Comparison of ENCODE assay signal across 16 mouse cellular contexts in the genomic region with DNA sequence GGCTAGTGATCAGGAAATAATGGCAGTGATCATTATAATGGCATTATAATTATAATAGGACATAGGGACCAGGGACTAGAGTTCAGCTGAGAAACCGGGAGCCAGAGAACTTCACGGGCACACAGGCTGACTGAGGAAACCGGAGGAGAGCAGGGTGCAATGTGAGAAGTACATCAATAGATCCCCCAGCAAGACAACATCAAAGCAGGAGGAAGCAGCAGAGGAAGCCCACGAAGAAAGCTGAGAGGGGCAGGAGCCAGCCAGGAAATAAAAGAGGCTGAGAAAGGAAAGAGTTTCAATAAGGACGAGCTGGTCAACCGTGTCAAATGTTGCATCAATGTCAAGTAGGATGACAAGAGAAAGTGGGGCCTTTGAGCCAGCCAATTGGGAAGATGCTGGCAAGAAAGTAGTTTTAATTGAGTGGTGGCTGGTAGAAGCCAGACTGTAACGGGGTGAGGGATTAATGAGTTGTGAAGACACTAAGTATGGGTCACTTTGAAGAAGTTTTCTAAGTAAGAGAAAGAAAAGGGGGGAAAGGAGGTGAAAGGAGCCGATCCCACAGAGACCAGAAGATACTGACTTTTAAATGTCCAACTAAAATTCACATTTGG.
A peak's percentile ranks its signal among the peaks of the same experiment; 100 is the strongest.
DNase-seq lines count a peak whose midpoint lies in the region; ATAC-seq and TF ChIP-seq lines count a peak whose summit lies in the region.
"Had no signal": no experiment of that assay in that cellular context is flagged by ENCODE, and none has a peak within 500 bp of the region (broad histone marks: within the 10 kb centered on the region; RNA-seq: fewer than 3 reads in every experiment).

No protein-coding gene starts in this region.

- no peak for TF ChIP-seq CTCF in midbrain, postnatal 0 days (IDR thresholded peaks at IDR 0.05)

- DNase-seq in kidney, adult 11 months = no peak
- peak; percentile 8 for DNase-seq in midbrain, postnatal 0 days (ENCODE audit: low spot score)
- no peak for DNase-seq in spleen, postnatal 14 days (ENCODE audit: low spot score in 2 of 2)
- no peak for DNase-seq in adrenal gland, postnatal 4 days (ENCODE audit: low spot score in 2 of 2)
- DNase-seq: adrenal gland, adult 2 months; cerebellum, postnatal 25 days; gastrocnemius, postnatal 36 days; kidney, postnatal 25 days had no signal

- no peaks in the 10 kb centered on the region for H3K36me3 ChIP-seq in kidney, embryonic 14.5 days (ENCODE audit: control insufficient read depth, insufficient read depth, low read length)
- H3K36me3 ChIP-seq in midbrain, postnatal 0 days (ENCODE audit: insufficient read depth, low read length) = no peaks in the 10 kb centered on the region
- no peaks in the 10 kb centered on the region for H3K36me3 ChIP-seq in midbrain, embryonic 16.5 days (ENCODE audit: control insufficient read depth, insufficient read depth, low read length)
- no peaks in the 10 kb centered on the region for H3K36me3 ChIP-seq in myocyte (ENCODE audit: control insufficient read depth, insufficient read depth)
- H3K36me3 ChIP-seq: hindbrain, embryonic 15.5 days; limb, embryonic 12.5 days had no signal

- no peaks in the 10 kb centered on the region for H3K79me2 ChIP-seq in myocyte (ENCODE audit: control insufficient read depth, insufficient read depth)

- ATAC-seq in kidney, embryonic 14.5 days (ENCODE audit: low FRiP score, low TSS enrichment) = peak; percentile 92
- ATAC-seq in midbrain, postnatal 0 days (ENCODE audit: low FRiP score) = no peak
- ATAC-seq in midbrain, embryonic 16.5 days = no peak

- no peak for TF ChIP-seq POLR2A in myocyte (IDR thresholded peaks at IDR 0.05; ENCODE audit: insufficient read length, low read depth)

- H3K27ac ChIP-seq in kidney, embryonic 14.5 days (ENCODE audit: low read depth, low read length) = no peak overlapping the region; the same call in 1 of the 2 replicates
- no peak overlapping the region for H3K27ac ChIP-seq in midbrain, postnatal 0 days (ENCODE audit: low read depth, low read length)
- H3K27ac ChIP-seq in midbrain, embryonic 16.5 days (ENCODE audit: low read length) = no peak overlapping the region
- H3K27ac ChIP-seq: hindbrain, embryonic 15.5 days; limb, embryonic 12.5 days; macrophage; stomach, postnatal 0 days had no signal

- 10% methylated on average over 8 of the region's 8 CpGs for WGBS in kidney, embryonic 14.5 days
- WGBS in midbrain, postnatal 0 days = 15% methylated on average over 8 of the region's 8 CpGs
- 12% methylated on average over 8 of the region's 8 CpGs for WGBS in midbrain, embryonic 16.5 days

- no peak overlapping the region for H3ac ChIP-seq in myocyte (ENCODE audit: control insufficient read depth, insufficient read length)

- no peaks in the 10 kb centered on the region for H3K9me3 ChIP-seq in kidney, embryonic 14.5 days (ENCODE audit: control insufficient read depth, low read length)
- H3K9me3 ChIP-seq in midbrain, postnatal 0 days (ENCODE audit: low read length) = no peaks in the 10 kb centered on the region
- H3K9me3 ChIP-seq in midbrain, embryonic 16.5 days (replicated peaks; ENCODE audit: control insufficient read depth, low read length, poor library complexity, severe bottlenecking) = no peaks in the 10 kb centered on the region
- H3K9me3 ChIP-seq: hindbrain, embryonic 15.5 days; limb, embryonic 12.5 days had no signal

- no peaks in the 10 kb centered on the region for H3K27me3 ChIP-seq in kidney, embryonic 14.5 days (ENCODE audit: control insufficient read depth, insufficient read depth, low read length)
- no peaks in the 10 kb centered on the region for H3K27me3 ChIP-seq in midbrain, postnatal 0 days (ENCODE audit: insufficient read depth, low read length)
- no peaks in the 10 kb centered on the region for H3K27me3 ChIP-seq in midbrain, embryonic 16.5 days (ENCODE audit: control insufficient read depth, insufficient read depth, low read depth, low read length)
- no peaks in the 10 kb centered on the region for H3K27me3 ChIP-seq in myocyte (ENCODE audit: control insufficient read depth, insufficient read depth, insufficient read length)
- H3K27me3 ChIP-seq: hindbrain, embryonic 15.5 days; limb, embryonic 12.5 days had no signal

- peaks cover 14% of the 10 kb centered on the region; the same call in 1 of the 2 replicates for H3K4me1 ChIP-seq in kidney, embryonic 14.5 days (ENCODE audit: control insufficient read depth, insufficient read depth, low read length)
- H3K4me1 ChIP-seq in midbrain, postnatal 0 days (ENCODE audit: insufficient read depth, low read length) = no peaks in the 10 kb centered on the region
- H3K4me1 ChIP-seq in midbrain, embryonic 16.5 days (ENCODE audit: control insufficient read depth, insufficient read depth, low read length) = no peaks in the 10 kb centered on the region
- H3K4me1 ChIP-seq: hindbrain, embryonic 15.5 days had no signal

- H3K9ac ChIP-seq in kidney, embryonic 14.5 days (ENCODE audit: low read depth, low read length) = no peak overlapping the region
- no peak overlapping the region for H3K9ac ChIP-seq in midbrain, postnatal 0 days (replicated peaks; ENCODE audit: low read length, poor library complexity, severe bottlenecking)
- H3K9ac ChIP-seq in midbrain, embryonic 16.5 days (ENCODE audit: low read depth, low read length) = no peak overlapping the region
- H3K9ac ChIP-seq: hindbrain, embryonic 15.5 days; limb, embryonic 12.5 days had no signal

- H3K4me2 ChIP-seq in kidney, embryonic 14.5 days (replicated peaks; ENCODE audit: low read depth, low read length) = 0 out of 2 replicates have a peak overlapping the region, but pooled peaks have one; percentile 2
- no peak overlapping the region for H3K4me2 ChIP-seq in midbrain, postnatal 0 days (ENCODE audit: low read depth, low read length, poor library complexity, severe bottlenecking)
- no peak overlapping the region for H3K4me2 ChIP-seq in midbrain, embryonic 16.5 days (ENCODE audit: low read length)
- peak overlapping the region; percentile 8 for H3K4me2 ChIP-seq in myocyte (ENCODE audit: low read depth)
- H3K4me2 ChIP-seq: hindbrain, embryonic 15.5 days had no signal

- no peak overlapping the region for H3K4me3 ChIP-seq in kidney, embryonic 14.5 days (ENCODE audit: low read length)
- no peak overlapping the region for H3K4me3 ChIP-seq in midbrain, postnatal 0 days (ENCODE audit: low read depth, low read length)
- H3K4me3 ChIP-seq in midbrain, embryonic 16.5 days (ENCODE audit: low read depth, low read length) = no peak overlapping the region
- no peak overlapping the region for H3K4me3 ChIP-seq in myocyte
- H3K4me3 ChIP-seq: erythroblast, embryonic 14.5 days; hindbrain, embryonic 15.5 days; limb, embryonic 12.5 days had no signal

TF ChIP-seq in myocyte, 11 proteins besides CTCF, POLR2A, EP300 and RAD21:
- TF ChIP-seq CEBPB (IDR thresholded peaks at IDR 0.05; ENCODE audit: insufficient read depth, poor library complexity, severe bottlenecking) (no peak), POLR2AphosphoS2 (IDR thresholded peaks at IDR 0.05; ENCODE audit: insufficient read length, low read depth) (no peak), E2F4 (IDR thresholded peaks at IDR 0.05; ENCODE audit: insufficient read depth) (no peak), MYOD1 (IDR thresholded peaks at IDR 0.05; ENCODE audit: control insufficient read depth in 1 of 3, insufficient read length in 2 of 3, low read depth in 2 of 3) (no peak), MYOG (IDR thresholded peaks at IDR 0.05; ENCODE audit: control insufficient read depth in 1 of 3, insufficient read depth in 1 of 3, insufficient read length in 2 of 3, low read depth in 2 of 3) (no peak), USF1 (IDR thresholded peaks at IDR 0.05; ENCODE audit: low read depth) (no peak)

Comparison
In these comparisons a context has a peak if more than half of its experiments do, and no peak if none do; other contexts are left out.
1. H3K4me2 ChIP-seq: peak in kidney, embryonic 14.5 days (single experiment) and myocyte (single experiment); none in midbrain, postnatal 0 days (single experiment) and midbrain, embryonic 16.5 days (single experiment).